Mouse (Mus musculus) embryo, embryonic 10 days (tissue): ENCODE measurements at regions not wholly inside any gene's neighbourhood (a gene's known extent, or its start where the extent isn't known, plus 50 kb on each side); places are given as distances from the start of the nearest gene placed in this dataset.

ENCODE experiments used
- DNase-seq: peaks from one replicate; pipeline ENCODE4 v3.0.0-alpha.2; 2015; ENCODE audit warnings: low spot score

GRCm38 (mm10) chr10:125725681-125726139, 240.3 kb upstream of the Lrig3 start:
- peak; percentile 55 for DNase-seq

- DNase-seq: peak; percentile 27
Observed at GRCm38 (mm10) chr10:125726546-125726945, 239.4 kb upstream of the Lrig3 start.

GRCm38 (mm10) chr10:125735744-125736494, 230.0 kb upstream of the Lrig3 start:
- peak; percentile 37 for DNase-seq

GRCm38 (mm10) chr10:125743181-125743580, 222.8 kb upstream of the Lrig3 start:
- peak; percentile 39 for DNase-seq

GRCm38 (mm10) chr10:125749031-125749585, 216.9 kb upstream of the Lrig3 start:
- no peak for DNase-seq

- DNase-seq: no peak
Observed at GRCm38 (mm10) chr10:125752506-125753218, 213.3 kb upstream of the Lrig3 start.

- DNase-seq: no peak
Observed at GRCm38 (mm10) chr10:125759171-125759570, 206.8 kb upstream of the Lrig3 start.

GRCm38 (mm10) chr10:125762367-125763068, 203.4 kb upstream of the Lrig3 start:
- DNase-seq: no peak

- DNase-seq: peak; percentile 82
Observed at GRCm38 (mm10) chr10:125764402-125765102, 201.4 kb upstream of the Lrig3 start.

GRCm38 (mm10) chr10:125765103-125765820, 200.7 kb upstream of the Lrig3 start:
- DNase-seq: no peak

GRCm38 (mm10) chr10:125768281-125768680, 197.7 kb upstream of the Lrig3 start:
- no peak for DNase-seq

GRCm38 (mm10) chr10:125773541-125773940, 192.4 kb upstream of the Lrig3 start:
- DNase-seq: peak; percentile 48

- DNase-seq: peak; percentile 19
Observed at GRCm38 (mm10) chr10:125782486-125782885, 183.5 kb upstream of the Lrig3 start.

- DNase-seq: peak; percentile 82
Observed at GRCm38 (mm10) chr10:125784896-125785295, 181.1 kb upstream of the Lrig3 start.

- peak; percentile 57 for DNase-seq
Observed at GRCm38 (mm10) chr10:125785448-125786196, 180.3 kb upstream of the Lrig3 start.

- DNase-seq: peak; percentile 38
Observed at GRCm38 (mm10) chr10:125786197-125786879, 179.6 kb upstream of the Lrig3 start.

- peak; percentile 70 for DNase-seq
Observed at GRCm38 (mm10) chr10:125786880-125787337, 179.1 kb upstream of the Lrig3 start.

- peak; percentile 35 for DNase-seq
Observed at GRCm38 (mm10) chr10:125787441-125788060, 178.4 kb upstream of the Lrig3 start.

GRCm38 (mm10) chr10:125788262-125788661, 177.7 kb upstream of the Lrig3 start:
- peak; percentile 35 for DNase-seq
